Mouse (Mus musculus): ENCODE measurements around the gene Cdc14b. TPM values are rescaled to one million over a fixed set of nuclear protein-coding genes. Genes with fewer than 3 reads are reported as not detected.
A peak's percentile ranks its signal among the peaks of the same experiment; 100 is the strongest.

Cdc14b gene
- polyA plus RNA-seq, 1 experiment from 2014 or later: 41.0 TPM

DNA sequence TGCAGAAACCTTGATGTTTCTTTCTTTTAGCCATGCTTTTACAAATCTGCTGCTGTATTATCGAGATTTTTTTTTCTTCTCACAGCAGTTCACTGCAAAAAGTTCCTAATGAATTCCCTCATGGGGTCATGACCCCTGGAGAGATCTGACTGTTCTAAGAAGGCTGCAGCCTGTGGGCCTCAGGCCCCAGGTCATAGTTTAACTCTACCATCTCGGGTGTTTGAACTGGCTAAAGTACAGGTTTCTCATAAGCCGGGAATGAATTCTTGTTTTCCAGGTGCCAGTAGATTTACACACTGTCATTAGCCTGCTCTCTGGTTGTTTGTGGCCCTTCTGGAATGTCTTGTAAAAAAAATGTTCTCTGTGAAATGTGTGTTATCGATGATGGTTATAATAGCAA lies 11.7 kb upstream of the Cdc14b start:
- Histone ChIP-seq H3K27ac (replicated peaks; ENCODE audit: low read depth, low read length) (no peak overlapping the region), H3K4me2 (ENCODE audit: low read depth, severe bottlenecking) (no peak overlapping the region), H3K4me3 (ENCODE audit: low read depth, low read length) (no peak overlapping the region), H3K9ac (ENCODE audit: low read length) (no peak overlapping the region), H3K9me3 (ENCODE audit: control insufficient read depth, low read length) (peaks cover 4% of the 10 kb centered on the region; the same call in 1 of the 2 replicates), H3K27me3 (ENCODE audit: control insufficient read depth, insufficient read depth, low read length) (no peaks in the 10 kb centered on the region), H3K4me1 (ENCODE audit: control insufficient read depth, insufficient read depth, low read length) (no peaks in the 10 kb centered on the region), H3K36me3 (ENCODE audit: control insufficient read depth, insufficient read depth, low read length) (no peaks in the 10 kb centered on the region)
- DNase-seq (ENCODE audit: low spot score) (no peak), ATAC-seq (ENCODE audit: insufficient number of reproducible peaks, low FRiP score, low TSS enrichment, low read depth) (no peak)
- WGBS: 24% methylated on average over 4 of the region's 4 CpGs

DNA sequence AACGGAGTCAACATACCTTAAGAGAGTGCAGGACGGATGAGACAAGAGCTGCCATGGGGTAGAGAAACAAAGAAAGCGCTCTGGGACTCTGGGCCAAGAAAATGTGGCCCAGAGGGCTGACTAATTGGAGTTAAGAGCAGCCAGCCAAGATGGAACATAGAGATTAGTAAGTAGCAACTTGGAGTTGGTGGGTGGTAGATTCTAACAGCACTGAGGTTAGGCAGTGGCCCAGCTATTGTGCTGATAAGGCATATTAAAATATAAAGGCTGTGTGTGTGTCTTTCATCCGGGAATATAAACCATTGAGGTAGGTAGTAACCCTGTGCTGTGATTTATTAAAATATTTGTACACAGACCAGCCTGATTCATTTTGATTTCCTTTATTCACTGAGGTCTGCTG lies 11.2 kb upstream of the Cdc14b start:
- Histone ChIP-seq H3K36me3 (ENCODE audit: control insufficient read depth, insufficient read depth, low read length) (no peaks in the 10 kb centered on the region), H3K9ac (ENCODE audit: low read length) (no peak overlapping the region), H3K27ac (replicated peaks; ENCODE audit: low read depth, low read length) (no peak overlapping the region), H3K27me3 (ENCODE audit: control insufficient read depth, insufficient read depth, low read length) (no peaks in the 10 kb centered on the region), H3K4me1 (ENCODE audit: control insufficient read depth, insufficient read depth, low read length) (no peaks in the 10 kb centered on the region), H3K4me3 (ENCODE audit: low read depth, low read length) (no peak overlapping the region), H3K4me2 (ENCODE audit: low read depth, severe bottlenecking) (no peak overlapping the region), H3K9me3 (ENCODE audit: control insufficient read depth, low read length) (peaks cover 4% of the 10 kb centered on the region; the same call in 1 of the 2 replicates)
- 75% methylated on average over 4 of the region's 4 CpGs for WGBS
- ATAC-seq (ENCODE audit: insufficient number of reproducible peaks, low FRiP score, low TSS enrichment, low read depth) (no peak), DNase-seq (ENCODE audit: low spot score) (no peak)

DNA sequence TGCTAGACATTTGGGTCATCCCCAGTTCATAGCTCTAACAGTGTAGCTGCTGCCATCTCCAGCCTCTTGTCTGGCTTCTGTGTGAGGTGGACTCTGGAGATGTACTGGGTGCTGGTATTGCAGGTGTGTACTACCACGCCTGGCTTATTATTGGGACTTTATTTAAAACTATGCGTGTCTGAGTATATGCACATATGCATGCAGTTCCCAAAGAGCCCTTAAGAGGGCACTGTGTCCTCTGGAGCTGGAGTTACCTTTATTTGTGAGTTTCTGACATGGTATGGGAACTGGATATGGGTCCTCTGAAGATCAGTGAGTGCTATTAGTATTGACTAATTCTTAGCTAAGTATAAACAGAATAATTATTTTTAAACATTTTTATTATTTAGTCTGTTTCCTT lies 9.6 kb upstream of the Cdc14b start:
- ATAC-seq (ENCODE audit: insufficient number of reproducible peaks, low FRiP score, low TSS enrichment, low read depth) (no peak), DNase-seq (ENCODE audit: low spot score) (no peak)
- Histone ChIP-seq H3K9ac (ENCODE audit: low read length) (no peak overlapping the region), H3K9me3 (ENCODE audit: control insufficient read depth, low read length) (peaks cover 4% of the 10 kb centered on the region; the same call in 1 of the 2 replicates), H3K27ac (replicated peaks; ENCODE audit: low read depth, low read length) (no peak overlapping the region), H3K4me3 (ENCODE audit: low read depth, low read length) (no peak overlapping the region), H3K36me3 (ENCODE audit: control insufficient read depth, insufficient read depth, low read length) (no peaks in the 10 kb centered on the region), H3K4me1 (ENCODE audit: control insufficient read depth, insufficient read depth, low read length) (no peaks in the 10 kb centered on the region), H3K4me2 (ENCODE audit: low read depth, severe bottlenecking) (no peak overlapping the region), H3K27me3 (ENCODE audit: control insufficient read depth, insufficient read depth, low read length) (no peaks in the 10 kb centered on the region)
- 96% methylated on average over 2 of the region's 2 CpGs for WGBS

DNA sequence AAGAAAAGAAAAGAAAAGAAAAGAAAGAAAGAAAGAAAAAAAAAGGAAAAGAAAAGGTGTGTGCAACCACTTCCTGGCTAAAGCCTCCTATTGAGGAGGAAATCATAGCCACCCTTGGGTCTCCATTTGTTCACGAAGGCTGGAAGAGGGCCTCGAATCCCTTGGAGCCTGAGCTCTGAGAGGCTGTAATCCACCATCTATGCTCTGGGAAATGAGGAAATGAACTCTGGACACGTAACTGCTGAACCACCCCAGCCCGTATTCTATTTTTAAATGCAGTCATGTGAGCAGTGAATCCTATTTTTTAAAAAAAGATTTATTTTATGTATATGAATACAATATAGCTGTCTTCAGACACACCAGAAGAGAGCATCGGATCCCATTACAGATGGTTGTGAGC lies 5.8 kb upstream of the Cdc14b start:
- no peak overlapping the region for H3K4me3 ChIP-seq (ENCODE audit: low read depth, low read length)
- ATAC-seq (ENCODE audit: insufficient number of reproducible peaks, low FRiP score, low TSS enrichment, low read depth) (no peak), DNase-seq (ENCODE audit: low spot score) (no peak)
- no peaks in the 10 kb centered on the region for H3K27me3 ChIP-seq (ENCODE audit: control insufficient read depth, insufficient read depth, low read length)
- no peak overlapping the region for H3K9ac ChIP-seq (ENCODE audit: low read length)
- H3K4me2 ChIP-seq (ENCODE audit: low read depth, severe bottlenecking): no peak overlapping the region
- H3K27ac ChIP-seq (replicated peaks; ENCODE audit: low read depth, low read length): no peak overlapping the region
- 80% methylated on average over 5 of the region's 5 CpGs for WGBS
- peaks cover 4% of the 10 kb centered on the region; the same call in 1 of the 2 replicates for H3K9me3 ChIP-seq (ENCODE audit: control insufficient read depth, low read length)
- no peaks in the 10 kb centered on the region for H3K4me1 ChIP-seq (ENCODE audit: control insufficient read depth, insufficient read depth, low read length)
- no peaks in the 10 kb centered on the region for H3K36me3 ChIP-seq (ENCODE audit: control insufficient read depth, insufficient read depth, low read length)

DNA sequence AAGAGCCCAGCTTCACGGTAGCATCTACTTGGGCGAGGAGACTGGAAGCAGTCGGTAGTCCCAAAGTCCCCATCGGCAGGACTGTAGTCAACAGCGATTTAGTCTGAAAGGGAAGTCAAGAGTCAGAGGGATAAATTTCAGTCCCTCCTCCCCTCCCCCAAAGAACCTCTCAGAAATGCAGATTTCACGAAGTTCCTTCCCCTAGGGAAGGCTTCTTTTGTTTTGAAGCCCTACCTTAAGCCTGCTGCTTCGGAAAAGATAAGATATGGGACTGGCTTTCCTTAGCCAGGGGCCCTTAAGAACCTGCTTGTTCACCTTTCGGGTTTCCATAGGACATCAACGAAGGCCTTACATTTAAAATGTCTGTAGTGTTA lies 651 bp upstream of the Cdc14b start:
- H3K36me3 ChIP-seq (ENCODE audit: control insufficient read depth, insufficient read depth, low read length): no peaks in the 10 kb centered on the region
- peak overlapping the region; percentile 76; the same call in 1 of the 2 replicates for H3K9ac ChIP-seq (ENCODE audit: low read length)
- no peaks in the 10 kb centered on the region for H3K27me3 ChIP-seq (ENCODE audit: control insufficient read depth, insufficient read depth, low read length)
- peak overlapping the region; percentile 78 for H3K4me3 ChIP-seq (ENCODE audit: low read depth, low read length)
- DNase-seq (ENCODE audit: low spot score): no peak
- ATAC-seq (ENCODE audit: insufficient number of reproducible peaks, low FRiP score, low TSS enrichment, low read depth): no peak
- no peaks in the 10 kb centered on the region for H3K9me3 ChIP-seq (ENCODE audit: control insufficient read depth, low read length)
- peak overlapping the region; percentile 98 for H3K4me2 ChIP-seq (ENCODE audit: low read depth, severe bottlenecking)
- WGBS: 16% methylated on average over 9 of the region's 9 CpGs
- no peak overlapping the region for H3K27ac ChIP-seq (replicated peaks; ENCODE audit: low read depth, low read length)
- H3K4me1 ChIP-seq (ENCODE audit: control insufficient read depth, insufficient read depth, low read length): 0 out of 2 replicates have a peak, but pooled peaks cover 2% of the 10 kb centered on the region

DNA sequence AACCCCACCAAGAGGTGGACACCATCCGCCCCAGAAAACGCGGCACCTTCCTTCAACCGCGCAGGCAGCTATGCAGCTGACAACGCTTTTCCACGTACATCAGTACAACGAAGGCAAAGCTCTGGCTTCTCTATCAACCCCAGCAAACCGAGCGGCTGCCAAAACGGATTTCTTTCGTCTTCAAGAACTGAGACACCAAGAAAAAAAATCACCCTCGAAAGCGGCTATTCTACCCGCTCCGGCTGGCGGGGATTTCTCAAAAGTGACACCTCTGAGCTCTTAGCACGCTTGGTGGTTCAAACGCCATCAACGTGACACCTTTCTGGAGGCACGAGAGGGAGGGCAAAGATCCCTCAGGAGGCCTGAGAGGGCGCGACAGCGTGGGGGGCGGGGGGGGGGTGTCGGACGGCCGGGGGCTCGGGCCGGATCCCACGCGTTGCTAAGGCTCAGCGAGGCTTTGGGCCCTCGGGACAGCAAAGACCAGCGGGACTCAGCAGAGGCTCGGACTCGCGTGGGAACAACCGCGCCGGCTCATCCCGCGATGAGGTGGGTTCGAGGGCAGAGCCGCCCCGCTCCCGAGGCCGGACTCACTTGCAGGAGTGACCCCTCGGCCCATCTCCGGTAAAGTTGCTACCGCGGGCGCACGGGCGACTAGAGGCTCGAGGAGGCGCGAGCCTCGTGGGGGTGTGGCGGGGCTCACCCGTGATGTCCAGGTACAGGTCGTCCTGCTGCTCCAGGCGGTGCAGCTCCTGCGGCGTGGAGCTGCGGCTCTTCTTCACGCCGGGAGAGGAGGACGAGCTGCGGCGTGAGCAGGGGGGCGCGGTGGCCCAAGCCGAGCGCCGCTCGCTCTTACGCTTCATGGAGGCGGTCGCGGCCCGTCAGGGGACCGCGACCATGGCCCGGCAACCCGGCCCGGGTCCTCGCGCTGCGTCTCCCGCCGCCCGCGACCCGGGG lies 922 bp downstream of the Cdc14b start:
- Histone ChIP-seq H3K27me3 (ENCODE audit: control insufficient read depth, insufficient read depth, low read length) (no peaks in the 10 kb centered on the region), H3K4me2 (ENCODE audit: low read depth, severe bottlenecking) (peak overlapping the region; percentile 98), H3K9ac (ENCODE audit: low read length) (peak overlapping the region; percentile 73), H3K9me3 (ENCODE audit: control insufficient read depth, low read length) (no peaks in the 10 kb centered on the region), H3K27ac (replicated peaks; ENCODE audit: low read depth, low read length) (no peak overlapping the region), H3K36me3 (ENCODE audit: control insufficient read depth, insufficient read depth, low read length) (no peaks in the 10 kb centered on the region), H3K4me1 (ENCODE audit: control insufficient read depth, insufficient read depth, low read length) (0 out of 2 replicates have a peak, but pooled peaks cover 2% of the 10 kb centered on the region), H3K4me3 (ENCODE audit: low read depth, low read length) (peak overlapping the region; percentile 78)
- WGBS: under 1% methylated on average over 73 of the region's 95 CpGs
- DNase-seq (ENCODE audit: low spot score) (peak; percentile 69), ATAC-seq (ENCODE audit: insufficient number of reproducible peaks, low FRiP score, low TSS enrichment, low read depth) (peak; percentile 76; the same call in 1 of the 2 replicates)

DNA sequence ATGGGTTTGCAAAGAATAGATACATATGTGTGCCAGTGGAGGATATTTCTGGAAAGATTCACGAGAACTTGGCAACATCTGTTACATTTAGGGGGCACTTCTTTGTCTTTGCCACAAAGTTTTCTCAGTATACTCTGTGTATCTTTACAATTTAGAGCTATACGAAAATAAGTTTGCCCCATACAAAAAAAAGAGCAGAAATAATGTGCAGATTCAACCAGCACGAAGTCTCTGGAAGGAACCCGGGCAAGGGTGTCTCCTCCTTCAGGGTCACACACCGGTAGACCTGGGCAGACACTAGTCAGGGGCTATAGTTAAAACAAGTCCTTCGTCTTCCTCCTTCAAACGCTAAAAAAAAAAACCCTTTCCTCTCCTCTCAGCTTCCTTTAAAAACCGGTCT lies 1.7 kb downstream of the Cdc14b start:
- Histone ChIP-seq H3K9me3 (ENCODE audit: control insufficient read depth, low read length) (no peaks in the 10 kb centered on the region), H3K9ac (ENCODE audit: low read length) (no peak overlapping the region), H3K27me3 (ENCODE audit: control insufficient read depth, insufficient read depth, low read length) (no peaks in the 10 kb centered on the region), H3K36me3 (ENCODE audit: control insufficient read depth, insufficient read depth, low read length) (no peaks in the 10 kb centered on the region), H3K27ac (replicated peaks; ENCODE audit: low read depth, low read length) (no peak overlapping the region), H3K4me2 (ENCODE audit: low read depth, severe bottlenecking) (peak overlapping the region; percentile 98; the same call in 1 of the 2 replicates), H3K4me3 (ENCODE audit: low read depth, low read length) (peak overlapping the region; percentile 78), H3K4me1 (ENCODE audit: control insufficient read depth, insufficient read depth, low read length) (0 out of 2 replicates have a peak, but pooled peaks cover 2% of the 10 kb centered on the region)
- WGBS: 43% methylated on average over 8 of the region's 8 CpGs
- DNase-seq (ENCODE audit: low spot score) (no peak), ATAC-seq (ENCODE audit: insufficient number of reproducible peaks, low FRiP score, low TSS enrichment, low read depth) (no peak)

DNA sequence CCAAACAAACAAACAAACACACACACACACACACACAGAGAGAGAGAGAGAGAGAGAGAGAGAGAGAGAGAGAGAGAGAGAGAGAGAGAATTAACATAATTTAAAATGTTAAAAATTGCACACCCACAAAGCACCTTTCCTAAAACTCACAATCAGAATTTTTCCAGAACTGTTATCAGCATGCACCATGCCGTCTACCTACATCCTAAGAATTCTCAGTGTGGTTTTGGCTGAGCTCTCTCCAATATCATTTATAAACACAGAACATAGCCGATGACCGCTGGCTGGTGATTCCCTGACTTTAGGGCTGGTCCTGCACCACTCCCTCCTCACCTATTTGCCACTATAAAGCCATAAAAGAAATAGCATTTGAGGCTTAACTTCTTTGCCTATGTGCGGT lies 6.7 kb downstream of the Cdc14b start:
- Histone ChIP-seq H3K4me1 (ENCODE audit: control insufficient read depth, insufficient read depth, low read length) (0 out of 2 replicates have a peak, but pooled peaks cover under 1% of the 10 kb centered on the region), H3K9ac (ENCODE audit: low read length) (no peak overlapping the region), H3K9me3 (ENCODE audit: control insufficient read depth, low read length) (no peaks in the 10 kb centered on the region), H3K36me3 (ENCODE audit: control insufficient read depth, insufficient read depth, low read length) (no peaks in the 10 kb centered on the region), H3K4me3 (ENCODE audit: low read depth, low read length) (no peak overlapping the region), H3K4me2 (ENCODE audit: low read depth, severe bottlenecking) (no peak overlapping the region), H3K27ac (replicated peaks; ENCODE audit: low read depth, low read length) (no peak overlapping the region), H3K27me3 (ENCODE audit: control insufficient read depth, insufficient read depth, low read length) (no peaks in the 10 kb centered on the region)
- ATAC-seq (ENCODE audit: insufficient number of reproducible peaks, low FRiP score, low TSS enrichment, low read depth) (no peak), DNase-seq (ENCODE audit: low spot score) (no peak)
- 52% methylated on average over 4 of the region's 4 CpGs for WGBS

Measured in limb, embryonic 11.5 days (tissue).